25 mouse cellular contexts compared by ENCODE assay signal in genomic region chr4:149977181-149977580, GRCm38 (mm10). TPM values are rescaled to one million over a fixed set of nuclear protein-coding genes. Genes with fewer than 3 reads are reported as not detected.
DNase-seq lines count a peak whose midpoint lies in the region; ATAC-seq lines count a peak whose summit lies in the region.
"Had no signal": no experiment of that assay in that cellular context is flagged by ENCODE, and none has a peak within 500 bp of the region (broad histone marks: within the 10 kb centered on the region; RNA-seq: fewer than 3 reads in every experiment).

No protein-coding gene starts in this region.

- 76% methylated on average over 6 of the region's 6 CpGs for WGBS in embryonic facial prominence, embryonic 13.5 days
- 79% methylated on average over 6 of the region's 6 CpGs for WGBS in embryonic facial prominence, embryonic 10.5 days
- 53% methylated on average over 6 of the region's 6 CpGs for WGBS in heart, embryonic 12.5 days
- 63% methylated on average over 6 of the region's 6 CpGs for WGBS in heart, embryonic 11.5 days (ENCODE audit: insufficient replicate concordance)
- WGBS in limb, embryonic 13.5 days: 63% methylated on average over 6 of the region's 6 CpGs
- WGBS in limb, embryonic 10.5 days: 62% methylated on average over 6 of the region's 6 CpGs

- no peaks in the 10 kb centered on the region for H3K9me3 ChIP-seq in embryonic facial prominence, embryonic 13.5 days
- H3K9me3 ChIP-seq in embryonic facial prominence, embryonic 10.5 days: no peaks in the 10 kb centered on the region
- no peaks in the 10 kb centered on the region for H3K9me3 ChIP-seq in heart, embryonic 12.5 days (replicated peaks)
- H3K9me3 ChIP-seq in heart, embryonic 11.5 days (replicated peaks; ENCODE audit: control insufficient read depth, low read length): no peaks in the 10 kb centered on the region
- no peaks in the 10 kb centered on the region for H3K9me3 ChIP-seq in limb, embryonic 13.5 days
- no peaks in the 10 kb centered on the region for H3K9me3 ChIP-seq in limb, embryonic 10.5 days (replicated peaks)
- H3K9me3 ChIP-seq: forebrain, embryonic 12.5 days; heart, embryonic 15.5 days; kidney, embryonic 15.5 days had no signal

- peaks cover 15% of the 10 kb centered on the region for H3K36me3 ChIP-seq in embryonic facial prominence, embryonic 13.5 days
- peaks cover 6% of the 10 kb centered on the region for H3K36me3 ChIP-seq in embryonic facial prominence, embryonic 10.5 days (replicated peaks)
- H3K36me3 ChIP-seq in heart, embryonic 12.5 days: peaks cover 15% of the 10 kb centered on the region; the same call in 1 of the 2 replicates
- H3K36me3 ChIP-seq in heart, embryonic 11.5 days (ENCODE audit: control insufficient read depth, insufficient read depth, low read length): no peaks in the 10 kb centered on the region
- peaks cover 9% of the 10 kb centered on the region for H3K36me3 ChIP-seq in limb, embryonic 13.5 days
- no peaks in the 10 kb centered on the region for H3K36me3 ChIP-seq in limb, embryonic 10.5 days
- H3K36me3 ChIP-seq: forebrain, embryonic 12.5 days had no signal

- no peak for DNase-seq in embryonic facial prominence, embryonic 10.5 days (ENCODE audit: low spot score)
- DNase-seq in limb, embryonic 10.5 days (ENCODE audit: low spot score): no peak
- peak; percentile 64 for DNase-seq in telencephalon, adult 2 months (ENCODE audit: low read depth, low spot score)
- DNase-seq: cerebellum, adult 11-12 months; cerebellum, adult 9-11 months; embryo, embryonic 11 days; gastrocnemius, postnatal 25 days; heart, postnatal 36 days; liver, postnatal 0 days; lung, postnatal 36 days; thymus, postnatal 14 days had no signal

- no peak overlapping the region for H3K27ac ChIP-seq in embryonic facial prominence, embryonic 13.5 days
- H3K27ac ChIP-seq in embryonic facial prominence, embryonic 10.5 days (replicated peaks): no peak overlapping the region
- H3K27ac ChIP-seq in heart, embryonic 12.5 days (ENCODE audit: poor library complexity, severe bottlenecking): no peak overlapping the region
- H3K27ac ChIP-seq in heart, embryonic 11.5 days (ENCODE audit: low read depth, low read length): no peak overlapping the region
- H3K27ac ChIP-seq in limb, embryonic 13.5 days: no peak overlapping the region
- H3K27ac ChIP-seq in limb, embryonic 10.5 days: no peak overlapping the region
- H3K27ac ChIP-seq: hindbrain, embryonic 14.5 days had no signal

- no peak for ATAC-seq in embryonic facial prominence, embryonic 13.5 days (ENCODE audit: insufficient number of reproducible peaks, insufficient read depth, low FRiP score, low TSS enrichment, low read depth)
- ATAC-seq in heart, embryonic 12.5 days (ENCODE audit: insufficient number of reproducible peaks, low FRiP score): no peak
- no peak for ATAC-seq in heart, embryonic 11.5 days (replicated peaks; ENCODE audit: insufficient number of reproducible peaks, low FRiP score, low TSS enrichment)
- ATAC-seq in limb, embryonic 13.5 days (ENCODE audit: low FRiP score, low read depth): no peak
- ATAC-seq: activated CD4-positive, CD25-positive, alpha-beta regulatory T cell, adult 4 months; midbrain, embryonic 16.5 days had no signal

- no peak overlapping the region for H3K4me2 ChIP-seq in embryonic facial prominence, embryonic 13.5 days
- H3K4me2 ChIP-seq in heart, embryonic 12.5 days: no peak overlapping the region
- H3K4me2 ChIP-seq in heart, embryonic 11.5 days: no peak overlapping the region
- H3K4me2 ChIP-seq in limb, embryonic 13.5 days (replicated peaks): no peak overlapping the region
- H3K4me2 ChIP-seq: forebrain, embryonic 12.5 days; heart, embryonic 15.5 days; hindbrain, embryonic 14.5 days; kidney, embryonic 15.5 days; liver, embryonic 11.5 days; midbrain, embryonic 11.5 days had no signal

- peak overlapping the region; percentile 40; the same call in 1 of the 2 replicates for H3K9ac ChIP-seq in embryonic facial prominence, embryonic 13.5 days
- 0 out of 2 replicates have a peak overlapping the region, but pooled peaks have one; percentile 40 for H3K9ac ChIP-seq in heart, embryonic 12.5 days
- no peak overlapping the region for H3K9ac ChIP-seq in heart, embryonic 11.5 days (ENCODE audit: low read depth, low read length)
- 0 out of 2 replicates have a peak overlapping the region, but pooled peaks have one; percentile 53 for H3K9ac ChIP-seq in limb, embryonic 13.5 days
- H3K9ac ChIP-seq: forebrain, embryonic 12.5 days; heart, embryonic 15.5 days; hindbrain, embryonic 14.5 days; kidney, embryonic 15.5 days; liver, postnatal 0 days had no signal

- H3K4me3 ChIP-seq in embryonic facial prominence, embryonic 13.5 days: no peak overlapping the region
- no peak overlapping the region for H3K4me3 ChIP-seq in embryonic facial prominence, embryonic 10.5 days
- H3K4me3 ChIP-seq in heart, embryonic 12.5 days: no peak overlapping the region
- no peak overlapping the region for H3K4me3 ChIP-seq in heart, embryonic 11.5 days (ENCODE audit: low read depth, low read length)
- H3K4me3 ChIP-seq in limb, embryonic 13.5 days: no peak overlapping the region
- no peak overlapping the region for H3K4me3 ChIP-seq in limb, embryonic 10.5 days
- H3K4me3 ChIP-seq: erythroblast, embryonic 14.5 days; forebrain, embryonic 12.5 days; heart, embryonic 15.5 days; kidney, embryonic 15.5 days had no signal

- peaks cover 41% of the 10 kb centered on the region for H3K4me1 ChIP-seq in embryonic facial prominence, embryonic 13.5 days
- H3K4me1 ChIP-seq in embryonic facial prominence, embryonic 10.5 days: peaks cover 65% of the 10 kb centered on the region
- peaks cover 35% of the 10 kb centered on the region for H3K4me1 ChIP-seq in heart, embryonic 12.5 days (replicated peaks)
- H3K4me1 ChIP-seq in heart, embryonic 11.5 days (ENCODE audit: control insufficient read depth, insufficient read depth, low read length): peaks cover 19% of the 10 kb centered on the region
- peaks cover 29% of the 10 kb centered on the region for H3K4me1 ChIP-seq in limb, embryonic 13.5 days
- H3K4me1 ChIP-seq in limb, embryonic 10.5 days: peaks cover 42% of the 10 kb centered on the region

- no peaks in the 10 kb centered on the region for H3K27me3 ChIP-seq in embryonic facial prominence, embryonic 13.5 days
- H3K27me3 ChIP-seq in embryonic facial prominence, embryonic 10.5 days (replicated peaks; ENCODE audit: low read depth, poor library complexity, severe bottlenecking): peaks cover 31% of the 10 kb centered on the region
- H3K27me3 ChIP-seq in heart, embryonic 12.5 days (replicated peaks): peaks cover 5% of the 10 kb centered on the region
- no peaks in the 10 kb centered on the region for H3K27me3 ChIP-seq in heart, embryonic 11.5 days (ENCODE audit: control insufficient read depth, insufficient read depth, low read length)
- H3K27me3 ChIP-seq in limb, embryonic 13.5 days: no peaks in the 10 kb centered on the region
- H3K27me3 ChIP-seq in limb, embryonic 10.5 days (ENCODE audit: low read depth, poor library complexity, severe bottlenecking): peaks cover 10% of the 10 kb centered on the region; the same call in 1 of the 2 replicates
- H3K27me3 ChIP-seq: CH12.LX; heart, embryonic 15.5 days had no signal

RNA-seq across cellular contexts. Expression of gene Spsb1, which starts 22.3 kb away (rescaled TPM):
- polyA plus RNA-seq in embryonic facial prominence, embryonic 13.5 days (2015; fragmentation: Nextera tagmentation; extraction: Ambion mirVana): 12.2 and 13.5 TPM in 2 replicates
- polyA plus RNA-seq in embryonic facial prominence, embryonic 10.5 days (2016; fragmentation: Nextera tagmentation; extraction: Ambion mirVana): 16.7 and 21.4 TPM in 2 replicates
- 5.4 and 5.7 TPM in 2 replicates for polyA plus RNA-seq in heart, embryonic 12.5 days (2016; fragmentation: Nextera tagmentation; extraction: Ambion mirVana)
- 4.7 and 5.6 TPM in 2 replicates for polyA plus RNA-seq in heart, embryonic 11.5 days (2014; fragmentation: Nextera tagmentation; extraction: Ambion mirVana)
- 18.1 and 22.3 TPM in 2 replicates for polyA plus RNA-seq in limb, embryonic 13.5 days (2015; fragmentation: Nextera tagmentation; extraction: Ambion mirVana)
- 13.7 and 18.8 TPM in 2 replicates for polyA plus RNA-seq in limb, embryonic 10.5 days (2016; fragmentation: Nextera tagmentation; extraction: Ambion mirVana)
- polyA plus RNA-seq: erythroblast, embryonic 14.5 days had no signal

RNA-seq across cellular contexts. Expression of gene H6pd, which starts 31.6 kb away (rescaled TPM):
- 7.0 and 8.0 TPM in 2 replicates for polyA plus RNA-seq in embryonic facial prominence, embryonic 13.5 days (2015; fragmentation: Nextera tagmentation; extraction: Ambion mirVana)
- polyA plus RNA-seq in embryonic facial prominence, embryonic 10.5 days (2016; fragmentation: Nextera tagmentation; extraction: Ambion mirVana): 4.9 and 5.3 TPM in 2 replicates
- polyA plus RNA-seq in heart, embryonic 12.5 days (2016; fragmentation: Nextera tagmentation; extraction: Ambion mirVana): 11.4 and 12.7 TPM in 2 replicates
- polyA plus RNA-seq in heart, embryonic 11.5 days (2014; fragmentation: Nextera tagmentation; extraction: Ambion mirVana): 4.8 and 6.2 TPM in 2 replicates
- polyA plus RNA-seq in limb, embryonic 13.5 days (2015; fragmentation: Nextera tagmentation; extraction: Ambion mirVana): 11.1 and 11.2 TPM in 2 replicates
- polyA plus RNA-seq in limb, embryonic 10.5 days (2016; fragmentation: Nextera tagmentation; extraction: Ambion mirVana): 4.5 and 5.6 TPM in 2 replicates
